Mouse (Mus musculus) cortical plate, adult 2 months (tissue): ENCODE data around the gene Epb42.
A peak's percentile ranks its signal among the peaks of the same experiment; 100 is the strongest.

Experiments
- CTCF ChIP-seq: fragments of 200-500 bp; IDR thresholded peaks from 2 replicates; pipeline ENCODE4 v1.5.1; 2011; ENCODE audit warnings: mild to moderate bottlenecking, control low read depth, low read length; ENCODE audit not compliant: insufficient read depth; ENCODE audit errors: extremely low read depth
- POLR2A ChIP-seq: fragments of 200-500 bp; IDR thresholded peaks from 2 replicates; pipeline ENCODE4 v1.6.1; 2011; ENCODE audit warnings: mild to moderate bottlenecking, low read length, control low read depth; ENCODE audit not compliant: insufficient read depth; ENCODE audit errors: extremely low read depth

DNA sequence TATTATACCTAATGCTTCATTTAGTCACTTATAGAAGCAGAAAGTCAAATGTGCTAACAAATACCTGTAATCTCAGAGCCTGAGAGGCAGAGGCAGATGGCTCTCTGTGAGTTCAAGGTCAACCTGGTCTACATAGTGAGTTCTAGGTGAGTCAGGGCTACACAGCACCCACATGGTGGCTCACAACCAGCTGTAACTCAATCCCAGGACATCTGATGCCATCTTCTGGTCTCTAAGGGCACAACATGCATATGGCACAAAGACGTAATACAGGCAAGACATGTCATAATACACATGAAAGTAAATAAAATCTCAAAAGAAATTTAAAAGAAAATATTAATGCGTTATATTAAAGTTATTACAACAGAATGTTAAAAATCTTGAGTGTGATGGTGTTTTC is 33.3 kb downstream of the Epb42 start:
- peak; percentile 20; the same call in 1 of the 2 replicates for TF ChIP-seq CTCF
- TF ChIP-seq POLR2A = no peak
